Mouse (Mus musculus): ENCODE data around the gene Nin. TPM values are rescaled to one million over a fixed set of nuclear protein-coding genes. Genes with fewer than 3 reads are reported as not detected.

Gene Nin
- polyA plus RNA-seq, 1 experiment from 2014 or later: 6.6 TPM

DNA sequence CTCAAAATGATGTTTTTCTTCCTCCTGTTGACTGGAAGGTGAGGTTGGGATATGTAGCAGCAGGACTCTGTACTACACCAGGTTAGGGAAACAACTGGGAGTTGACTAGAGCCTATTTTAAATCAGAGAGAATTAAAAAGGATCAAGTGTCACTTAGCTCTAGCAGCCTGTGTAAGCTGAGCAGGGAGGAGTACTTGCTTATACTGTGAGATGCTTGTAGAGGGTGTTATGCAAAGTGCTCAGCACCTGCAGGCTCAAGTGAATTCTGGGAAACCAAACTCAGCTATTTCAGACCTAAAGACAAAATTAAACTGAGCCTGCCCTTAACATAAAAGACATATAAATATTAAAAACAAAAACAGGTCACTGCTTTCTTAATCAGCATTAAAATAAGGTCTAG, 139.9 kb downstream of the Nin start:
- no peak overlapping the region for H3K27ac ChIP-seq
- no peaks in the 10 kb centered on the region for H3K27me3 ChIP-seq
- peaks cover 31% of the 10 kb centered on the region for H3K36me3 ChIP-seq
- no peak overlapping the region for H3K9ac ChIP-seq
- H3K4me2 ChIP-seq: no peak overlapping the region
- H3K9me3 ChIP-seq (replicated peaks): no peaks in the 10 kb centered on the region
- no peak for ATAC-seq (replicated peaks; ENCODE audit: insufficient number of reproducible peaks, insufficient read depth, low FRiP score, low read depth)
- peaks cover 22% of the 10 kb centered on the region for H3K4me1 ChIP-seq (replicated peaks)
- H3K4me3 ChIP-seq: no peak overlapping the region

DNA sequence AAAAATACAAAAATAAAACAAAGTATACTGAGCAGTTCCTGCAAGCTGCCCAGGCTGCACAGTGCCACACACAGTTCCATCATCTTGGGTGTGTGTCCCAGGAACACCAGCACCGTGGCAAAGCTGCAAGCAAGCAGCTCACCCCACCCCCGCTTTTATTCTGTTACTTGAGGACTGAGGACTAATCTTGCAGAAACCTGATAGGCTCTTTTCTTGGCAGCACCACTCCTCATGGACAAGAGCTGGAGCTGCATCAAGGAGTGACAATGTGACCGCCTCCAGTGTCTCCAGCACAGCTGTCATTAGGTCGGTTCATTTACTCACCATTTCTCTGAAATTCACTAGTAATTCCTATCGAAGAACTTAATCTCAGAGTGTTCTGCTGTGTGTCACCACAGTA, 145.4 kb downstream of the Nin start:
- H3K9ac ChIP-seq: no peak overlapping the region
- H3K9me3 ChIP-seq (replicated peaks): no peaks in the 10 kb centered on the region
- H3K4me2 ChIP-seq: no peak overlapping the region
- no peaks in the 10 kb centered on the region for H3K27me3 ChIP-seq
- peaks cover 19% of the 10 kb centered on the region for H3K4me1 ChIP-seq (replicated peaks)
- no peak for ATAC-seq (replicated peaks; ENCODE audit: insufficient number of reproducible peaks, insufficient read depth, low FRiP score, low read depth)
- WGBS: 60% methylated on average over 5 of the region's 5 CpGs
- H3K36me3 ChIP-seq: peaks cover 52% of the 10 kb centered on the region
- no peak overlapping the region for H3K4me3 ChIP-seq
- no peak overlapping the region for H3K27ac ChIP-seq

DNA sequence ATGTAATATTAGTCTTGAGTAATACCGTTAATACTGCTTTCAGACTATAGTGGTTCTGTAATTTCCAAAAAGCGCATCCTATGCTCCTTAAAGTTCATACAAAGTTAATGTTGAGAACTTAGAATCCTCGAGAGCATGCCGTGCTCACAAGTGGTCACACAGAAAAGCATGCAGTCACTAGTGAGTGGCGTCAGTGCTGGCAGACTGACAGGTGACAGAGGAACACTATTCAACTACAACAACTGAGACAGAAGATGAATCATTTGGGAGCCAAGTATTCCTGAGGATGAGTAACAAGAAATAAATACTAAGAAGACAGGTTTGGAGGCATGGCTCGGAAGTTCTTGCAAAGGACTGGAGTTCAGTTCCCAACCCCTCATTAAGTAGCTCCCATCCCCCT, 146.4 kb downstream of the Nin start:
- H3K9me3 ChIP-seq (replicated peaks): no peaks in the 10 kb centered on the region
- no peak overlapping the region for H3K9ac ChIP-seq
- ATAC-seq (replicated peaks; ENCODE audit: insufficient number of reproducible peaks, insufficient read depth, low FRiP score, low read depth): no peak
- peak overlapping the region; percentile 63; the same call in 1 of the 2 replicates for H3K27ac ChIP-seq
- peaks cover 57% of the 10 kb centered on the region for H3K36me3 ChIP-seq
- H3K4me3 ChIP-seq: no peak overlapping the region
- WGBS: 80% methylated on average over 6 of the region's 6 CpGs
- peaks cover 19% of the 10 kb centered on the region for H3K4me1 ChIP-seq (replicated peaks)
- no peaks in the 10 kb centered on the region for H3K27me3 ChIP-seq
- no peak overlapping the region for H3K4me2 ChIP-seq

DNA sequence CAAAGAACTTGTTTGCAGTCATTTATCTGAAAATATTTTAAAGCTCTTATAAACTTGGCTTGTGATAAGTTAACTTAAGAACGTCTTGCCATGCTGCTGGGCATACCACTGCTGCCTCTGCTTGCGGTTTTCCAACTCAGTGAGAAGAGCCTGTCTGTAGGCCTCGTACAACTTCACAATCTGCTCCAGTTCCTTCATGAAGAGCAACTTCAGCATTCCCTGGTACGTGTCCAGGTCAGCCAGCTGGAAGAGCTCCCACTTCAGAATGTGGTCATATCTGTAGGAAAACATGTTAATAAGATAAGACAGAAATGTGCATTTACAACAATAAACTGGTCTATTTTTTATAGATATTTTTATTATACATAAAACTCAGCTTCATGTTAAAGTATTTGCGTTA, 147.4 kb downstream of the Nin start:
- peak; percentile 66; the same call in 1 of the 2 replicates for ATAC-seq (replicated peaks; ENCODE audit: insufficient number of reproducible peaks, insufficient read depth, low FRiP score, low read depth)

DNA sequence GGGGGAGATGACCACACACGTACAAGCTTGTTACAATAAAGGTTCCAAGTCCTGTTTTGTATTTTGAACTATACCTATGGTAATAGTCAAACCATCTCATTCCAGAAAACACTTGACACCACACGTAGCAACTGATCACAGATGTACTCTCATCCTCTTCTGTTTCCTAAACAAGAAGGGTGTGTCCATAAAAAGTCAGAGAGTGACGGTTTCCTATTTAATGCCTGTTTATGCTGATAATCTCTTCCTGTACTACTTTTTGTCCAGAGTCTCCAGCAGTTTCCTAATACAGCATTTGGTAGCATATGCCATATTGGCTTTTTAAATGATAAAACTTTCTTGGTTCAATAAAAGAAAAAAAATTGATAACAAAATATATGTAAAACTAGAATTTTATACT, 147.9 kb downstream of the Nin start:
- H3K36me3 ChIP-seq: peaks cover 54% of the 10 kb centered on the region
- ATAC-seq (replicated peaks; ENCODE audit: insufficient number of reproducible peaks, insufficient read depth, low FRiP score, low read depth): no peak
- H3K9ac ChIP-seq: no peak overlapping the region
- no peak overlapping the region for H3K4me3 ChIP-seq
- no peaks in the 10 kb centered on the region for H3K9me3 ChIP-seq (replicated peaks)
- H3K27me3 ChIP-seq: no peaks in the 10 kb centered on the region
- peaks cover 19% of the 10 kb centered on the region for H3K4me1 ChIP-seq (replicated peaks)
- H3K4me2 ChIP-seq: no peak overlapping the region
- H3K27ac ChIP-seq: peak overlapping the region; percentile 56
- WGBS: 68% methylated on average over 3 of the region's 3 CpGs

More for the DNA sequence above, 147.4 kb downstream of the Nin start:
- H3K4me2 ChIP-seq: no peak overlapping the region
- no peaks in the 10 kb centered on the region for H3K9me3 ChIP-seq (replicated peaks)
- peaks cover 55% of the 10 kb centered on the region for H3K36me3 ChIP-seq
- 25% methylated on average over 5 of the region's 5 CpGs for WGBS
- H3K4me1 ChIP-seq (replicated peaks): peaks cover 19% of the 10 kb centered on the region
- H3K27me3 ChIP-seq: no peaks in the 10 kb centered on the region
- peak overlapping the region; percentile 63 for H3K27ac ChIP-seq
- H3K9ac ChIP-seq: no peak overlapping the region
- H3K4me3 ChIP-seq: no peak overlapping the region

DNA sequence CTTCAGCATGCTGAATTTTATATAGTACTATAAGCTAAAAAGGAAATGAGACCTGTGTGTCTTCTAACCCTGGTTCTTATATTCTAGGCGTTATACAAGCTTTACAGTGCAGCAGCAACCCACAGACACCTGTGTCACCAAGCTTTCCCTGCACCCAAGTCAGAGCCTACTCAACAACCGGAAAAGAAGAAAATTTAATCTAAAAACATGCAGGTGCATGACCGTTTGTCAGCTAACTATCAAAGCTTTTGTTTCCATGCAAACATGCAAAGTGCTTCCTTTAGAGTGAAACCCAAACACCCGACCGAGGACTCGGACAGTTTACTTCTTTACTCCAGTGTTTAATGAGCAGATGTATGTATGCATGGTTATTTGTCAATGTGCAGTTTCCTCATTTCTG, 150.4 kb downstream of the Nin start:
- Histone ChIP-seq H3K27ac (no peak overlapping the region), H3K4me2 (no peak overlapping the region), H3K9ac (no peak overlapping the region), H3K36me3 (peaks cover 41% of the 10 kb centered on the region), H3K9me3 (replicated peaks) (no peaks in the 10 kb centered on the region), H3K4me1 (replicated peaks) (peaks cover 12% of the 10 kb centered on the region), H3K4me3 (no peak overlapping the region), H3K27me3 (no peaks in the 10 kb centered on the region)
- ATAC-seq (replicated peaks; ENCODE audit: insufficient number of reproducible peaks, insufficient read depth, low FRiP score, low read depth): no peak
- 89% methylated on average over 6 of the region's 6 CpGs for WGBS

DNA sequence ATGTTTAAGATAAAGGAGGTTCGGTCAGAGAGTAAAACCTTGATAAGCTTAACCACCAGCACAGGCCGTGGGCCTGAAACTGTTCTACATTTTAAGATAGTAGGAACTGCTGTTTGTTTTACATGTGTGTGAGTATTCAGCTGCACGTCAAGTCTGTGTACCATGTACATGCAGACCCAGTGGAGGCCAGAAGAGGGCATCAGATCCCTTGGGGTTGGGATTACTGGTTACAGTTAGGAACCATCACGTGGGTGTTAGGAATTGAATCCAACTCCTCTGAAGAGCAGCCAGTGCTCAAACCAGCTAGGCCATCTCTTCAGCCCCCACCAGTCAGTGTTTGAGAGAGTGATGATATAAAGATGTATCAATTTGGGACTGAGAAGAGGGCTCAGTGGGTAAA, 151.0 kb downstream of the Nin start:
- H3K36me3 ChIP-seq: peaks cover 35% of the 10 kb centered on the region
- WGBS: 52% methylated on average over 4 of the region's 4 CpGs

More for the DNA sequence above, 151.0 kb downstream of the Nin start:
- no peaks in the 10 kb centered on the region for H3K9me3 ChIP-seq (replicated peaks)
- no peak for ATAC-seq (replicated peaks; ENCODE audit: insufficient number of reproducible peaks, insufficient read depth, low FRiP score, low read depth)
- H3K4me1 ChIP-seq (replicated peaks): peaks cover 11% of the 10 kb centered on the region
- no peak overlapping the region for H3K4me2 ChIP-seq
- H3K9ac ChIP-seq: no peak overlapping the region
- H3K4me3 ChIP-seq: no peak overlapping the region
- H3K27ac ChIP-seq: no peak overlapping the region
- H3K27me3 ChIP-seq: no peaks in the 10 kb centered on the region

Other genes with a start within 250 kb of the Nin start
- 6.6 and 7.1 TPM in 2 replicates for gene Atl1, start 221.1 kb downstream of the Nin start, polyA plus RNA-seq (2015; fragmentation: Nextera tagmentation; extraction: Ambion mirVana)
- 27.7 and 29.2 TPM in 2 replicates for gene Map4k5, start 220.5 kb downstream of the Nin start, polyA plus RNA-seq (2015; fragmentation: Nextera tagmentation; extraction: Ambion mirVana)
- 4.9 and 5.7 TPM in 2 replicates for gene Sav1, start 126.7 kb downstream of the Nin start, polyA plus RNA-seq (2015; fragmentation: Nextera tagmentation; extraction: Ambion mirVana)
- 0.06 TPM in 1 of 2 replicates, not detected in the other for gene Abhd12b, start 40.4 kb upstream of the Nin start, polyA plus RNA-seq (2015; fragmentation: Nextera tagmentation; extraction: Ambion mirVana)
- gene Pygl, start 117.8 kb upstream of the Nin start, polyA plus RNA-seq (2015; fragmentation: Nextera tagmentation; extraction: Ambion mirVana): 43.7 and 45.2 TPM in 2 replicates
- 0.25 and 0.41 TPM in 2 replicates for gene Trim9, start 233.9 kb upstream of the Nin start, polyA plus RNA-seq (2015; fragmentation: Nextera tagmentation; extraction: Ambion mirVana)

Data from heart, embryonic 15.5 days (tissue).